Mouse (Mus musculus): ENCODE measurements around the gene Cdc123.
"Not testable (repeated sequence)": the region's sequence is repeated elsewhere in the genome, so short reads cannot be mapped to it uniquely, and the experiment has no call there.

Cdc123 gene

DNA sequence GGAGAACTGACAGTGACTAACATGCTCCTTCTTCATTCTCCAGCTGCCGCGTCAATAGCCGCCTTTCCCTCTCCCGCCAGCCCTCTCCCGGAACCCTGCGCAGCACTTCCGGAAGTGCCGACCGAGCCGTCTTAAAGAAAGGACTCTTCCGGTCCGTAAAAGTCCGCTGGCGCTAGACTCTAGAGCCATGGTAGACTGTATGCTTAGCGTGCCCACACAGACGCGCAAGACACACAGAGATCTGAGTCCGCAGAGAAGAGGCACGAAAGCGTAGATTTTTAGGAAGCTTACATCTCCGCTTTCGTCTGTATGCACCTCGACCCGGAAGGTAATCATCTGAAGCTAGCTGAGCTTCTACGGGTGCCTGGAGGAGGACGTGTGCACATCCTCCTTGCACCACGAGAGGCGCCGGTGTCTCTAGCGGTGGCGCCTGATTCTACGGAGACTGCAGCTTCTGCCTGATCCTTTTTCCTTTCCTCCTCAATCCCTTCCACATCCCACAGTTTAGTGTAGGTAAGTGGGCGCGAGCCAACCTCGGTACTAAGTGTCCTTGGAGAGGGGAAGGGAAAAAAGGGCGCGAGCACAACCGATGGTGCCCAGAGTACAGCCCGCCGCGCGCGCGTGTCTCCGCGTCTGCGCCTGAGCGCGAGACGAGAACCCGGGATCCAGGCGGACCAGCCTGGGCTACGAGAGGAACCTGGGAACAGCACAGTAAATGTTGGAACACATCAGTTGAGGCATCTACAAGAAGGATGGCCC lies at the start of gene Cdc123, which contains the start of gene Nudt5:
Gene Cdc123, minus strand, starts transcription at position 292 of the 759 bp plus-strand sequence.
Gene Nudt5, plus strand, starts transcription at position 147 of the 759 bp plus-strand sequence.
- peak; percentile 84 for DNase-seq (ENCODE audit: extremely low read depth, insufficient read length, low spot score)

DNA sequence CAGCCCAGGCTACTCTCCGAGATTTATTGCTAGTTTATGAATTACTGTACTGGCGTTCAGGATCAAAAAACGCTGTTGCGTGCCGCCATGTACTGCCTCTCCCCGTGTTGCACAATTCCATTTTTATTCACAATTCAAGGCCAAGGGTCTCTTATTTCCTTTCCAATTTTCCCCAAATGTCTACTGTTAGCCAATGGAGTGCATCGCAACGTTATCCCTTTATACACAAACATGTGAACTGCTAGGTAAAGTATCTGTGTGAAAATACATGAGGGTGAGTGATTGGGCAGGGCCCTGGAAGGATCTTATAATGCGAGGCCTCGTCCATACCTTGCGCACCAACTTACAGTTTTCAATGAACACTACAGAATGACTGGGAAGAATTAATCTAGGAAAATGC lies 49.3 kb upstream of the Cdc123 start:
- peak; percentile 25 for DNase-seq (ENCODE audit: extremely low read depth, insufficient read length, low spot score)

DNA sequence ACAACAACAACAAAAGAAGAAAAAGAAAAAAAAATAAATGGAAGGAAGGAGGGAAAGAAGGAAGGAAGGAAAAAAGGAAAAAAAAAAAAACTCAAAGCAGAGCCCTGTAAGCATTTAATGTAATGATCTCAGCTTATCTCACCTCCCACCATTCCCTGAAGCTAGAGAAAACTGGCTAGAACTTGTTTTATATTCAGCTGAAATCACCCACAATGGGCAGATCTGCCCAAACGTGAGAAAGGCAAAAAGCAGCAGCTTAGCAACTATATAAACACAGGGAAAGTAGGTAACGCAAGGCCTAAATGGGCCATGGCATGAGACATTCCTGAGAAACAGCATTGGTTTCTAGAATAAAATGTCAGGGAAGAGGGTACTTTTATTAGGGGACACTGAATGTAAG lies 44.4 kb upstream of the Cdc123 start:
- DNase-seq (ENCODE audit: extremely low read depth, insufficient read length, low spot score) = no peak

DNA sequence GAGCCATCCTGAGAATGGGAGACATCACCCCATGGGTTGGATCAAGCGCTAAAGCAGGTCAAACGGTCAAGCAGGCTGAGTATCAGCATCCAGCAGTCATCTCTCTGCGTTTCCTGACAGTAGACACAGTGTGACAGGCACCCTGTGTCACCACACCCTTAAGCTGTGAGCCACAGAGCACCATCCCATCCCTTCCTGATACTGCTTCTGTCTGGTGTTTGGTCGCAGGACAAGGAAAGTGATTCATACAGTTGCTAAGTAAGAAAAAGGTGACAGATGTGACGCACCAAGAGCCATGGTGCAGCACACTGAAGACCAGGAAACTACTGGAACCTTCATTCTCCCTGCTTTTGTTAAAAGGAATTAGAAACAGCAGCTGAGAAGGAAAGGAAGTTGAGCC lies 43.9 kb upstream of the Cdc123 start:
- no peak for DNase-seq (ENCODE audit: extremely low read depth, insufficient read length, low spot score)

DNA sequence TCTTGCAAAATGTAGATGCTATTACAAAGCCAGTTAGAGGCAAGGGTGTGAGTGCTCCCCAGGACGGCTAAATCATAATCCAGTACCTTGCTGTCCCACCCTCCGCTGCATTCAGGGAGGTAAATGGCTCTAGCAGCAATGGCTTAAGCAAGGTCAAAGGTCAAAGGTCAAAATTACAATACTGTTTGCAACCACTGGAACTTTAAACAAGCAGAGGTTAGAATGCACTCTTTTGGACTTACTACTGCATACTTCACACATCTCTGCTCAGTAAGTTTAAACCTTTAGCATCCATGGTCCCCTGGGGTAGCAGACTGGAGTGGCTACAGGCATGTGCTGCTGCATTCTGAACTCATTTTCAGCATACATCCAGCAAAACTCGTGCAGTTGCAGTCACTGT lies 32.5 kb upstream of the Cdc123 start:
- no peak for DNase-seq (ENCODE audit: extremely low read depth, insufficient read length, low spot score)

DNA sequence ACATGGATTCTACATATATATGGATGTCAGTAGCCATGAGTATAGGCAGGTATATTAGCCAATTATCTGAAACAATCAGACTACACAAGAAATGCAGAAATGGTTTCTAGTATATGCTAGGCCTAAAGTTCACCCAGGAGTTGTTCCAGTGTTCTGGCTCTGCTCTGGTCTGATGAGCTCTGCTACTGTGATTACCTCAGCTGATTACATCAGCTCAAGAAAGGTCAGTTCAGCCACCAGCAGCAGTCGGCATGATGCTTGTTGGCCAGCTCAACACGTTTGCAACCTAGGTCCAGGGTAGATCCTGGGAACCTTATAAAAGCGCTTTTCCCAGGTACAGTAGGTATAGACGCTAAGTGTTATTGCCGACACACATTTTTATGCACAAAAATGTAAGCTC lies 24.8 kb upstream of the Cdc123 start:
- no peak for DNase-seq (ENCODE audit: extremely low read depth, insufficient read length, low spot score)

DNA sequence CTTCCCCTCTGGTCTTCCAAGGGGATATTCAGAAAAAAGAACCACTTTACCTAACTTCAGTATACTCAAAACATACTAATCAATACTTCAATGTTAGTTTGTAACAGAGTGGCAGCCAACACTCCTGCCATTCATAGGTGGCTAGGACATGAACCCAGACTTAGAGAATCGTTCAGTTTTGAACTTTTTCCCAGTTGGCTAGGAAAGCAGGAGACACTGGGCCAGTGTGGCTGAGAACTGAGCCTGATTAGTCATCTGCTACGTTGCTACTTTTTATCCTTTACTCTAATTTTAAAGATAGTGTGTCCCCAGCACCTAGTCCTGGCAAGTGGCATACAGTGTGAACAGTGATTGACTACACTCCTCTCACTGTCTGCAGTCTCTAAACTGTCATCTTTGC lies 22.7 kb upstream of the Cdc123 start:
- no peak for DNase-seq (ENCODE audit: extremely low read depth, insufficient read length, low spot score)

DNA sequence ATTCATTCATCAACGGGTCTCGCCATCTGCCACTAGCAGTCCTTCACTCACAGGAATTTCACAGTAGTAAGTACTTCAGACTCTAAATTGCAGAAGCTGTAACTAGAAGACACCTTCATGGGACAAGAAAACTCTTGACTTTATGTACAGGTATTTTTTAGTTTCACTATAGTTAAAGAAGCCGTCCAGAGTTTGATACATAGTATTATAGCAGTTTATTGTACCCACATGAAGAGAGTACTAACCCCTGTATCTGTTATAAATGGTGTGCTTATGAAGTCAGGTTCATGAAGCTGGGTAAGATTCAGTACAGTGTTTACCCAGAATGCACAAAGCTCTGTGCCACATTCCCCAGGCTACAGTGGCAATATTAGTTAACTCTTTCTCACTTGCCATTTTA lies 17.9 kb upstream of the Cdc123 start, which contains the start of gene Gm13199:
Gene Gm13199, minus strand, starts transcription at position 101 of the 400 bp plus-strand sequence.
- DNase-seq (ENCODE audit: extremely low read depth, insufficient read length, low spot score) = no peak

DNA sequence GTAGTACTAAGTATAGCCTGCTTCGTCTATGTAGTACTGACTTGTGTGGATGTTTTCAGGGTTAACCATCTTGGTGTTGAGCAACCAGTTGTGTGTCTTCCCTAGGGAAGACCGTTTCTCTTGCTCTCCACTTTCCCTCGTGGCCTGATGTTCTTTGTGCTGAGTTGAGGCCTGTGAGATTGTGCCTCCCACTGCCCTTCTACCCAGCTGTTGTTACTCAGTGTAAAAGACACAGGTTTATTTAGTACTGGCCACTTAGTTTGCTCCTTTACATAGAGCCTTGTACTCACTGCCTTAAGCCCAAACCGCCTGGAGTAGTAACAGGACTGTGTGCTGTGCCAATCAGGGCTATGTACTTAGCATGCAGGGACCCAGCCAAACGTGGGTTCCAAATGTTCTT lies 6.9 kb upstream of the Cdc123 start:
- no peak for DNase-seq (ENCODE audit: extremely low read depth, insufficient read length, low spot score)

DNA sequence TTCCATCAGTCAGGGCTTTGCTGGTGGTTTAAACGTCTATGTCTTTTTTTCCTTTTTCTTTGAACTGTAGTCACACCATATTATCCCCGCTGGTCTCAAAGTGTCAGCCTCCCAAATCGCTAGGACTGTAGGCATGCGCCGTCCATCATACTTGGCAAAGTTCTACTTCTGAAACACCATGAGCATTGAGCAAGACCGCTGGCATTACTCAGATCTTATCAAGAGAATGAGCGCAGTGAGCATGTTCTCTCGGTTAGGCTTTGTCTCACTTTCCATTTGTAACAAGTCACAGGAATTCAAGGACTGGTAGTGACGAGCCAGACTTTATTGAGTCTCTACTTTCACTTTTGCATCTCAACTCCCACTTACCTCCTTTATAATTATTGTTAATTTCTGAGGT lies 6.2 kb upstream of the Cdc123 start:
- no peak for DNase-seq (ENCODE audit: extremely low read depth, insufficient read length, low spot score)

DNA sequence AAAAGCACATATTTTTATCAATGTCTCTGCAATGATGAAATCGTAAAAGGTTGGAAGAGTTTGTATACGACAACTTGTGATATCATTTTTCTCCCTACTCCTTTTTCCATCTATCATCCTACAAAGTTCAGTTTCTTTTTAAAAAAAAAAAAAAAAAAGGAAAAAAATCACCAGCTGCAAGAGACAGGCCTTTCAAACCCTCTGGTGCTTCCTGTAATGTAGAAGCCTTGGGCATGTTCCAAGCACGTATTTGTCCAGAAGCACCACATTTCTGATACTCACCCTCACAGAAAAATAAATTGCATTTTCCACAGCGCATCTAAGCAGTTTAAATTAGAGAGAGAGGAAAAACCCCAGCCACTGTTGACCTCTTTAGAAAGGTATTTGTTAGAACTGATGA lies 862 bp upstream of the Cdc123 start:
- DNase-seq (ENCODE audit: extremely low read depth, insufficient read length, low spot score) = no peak

DNA sequence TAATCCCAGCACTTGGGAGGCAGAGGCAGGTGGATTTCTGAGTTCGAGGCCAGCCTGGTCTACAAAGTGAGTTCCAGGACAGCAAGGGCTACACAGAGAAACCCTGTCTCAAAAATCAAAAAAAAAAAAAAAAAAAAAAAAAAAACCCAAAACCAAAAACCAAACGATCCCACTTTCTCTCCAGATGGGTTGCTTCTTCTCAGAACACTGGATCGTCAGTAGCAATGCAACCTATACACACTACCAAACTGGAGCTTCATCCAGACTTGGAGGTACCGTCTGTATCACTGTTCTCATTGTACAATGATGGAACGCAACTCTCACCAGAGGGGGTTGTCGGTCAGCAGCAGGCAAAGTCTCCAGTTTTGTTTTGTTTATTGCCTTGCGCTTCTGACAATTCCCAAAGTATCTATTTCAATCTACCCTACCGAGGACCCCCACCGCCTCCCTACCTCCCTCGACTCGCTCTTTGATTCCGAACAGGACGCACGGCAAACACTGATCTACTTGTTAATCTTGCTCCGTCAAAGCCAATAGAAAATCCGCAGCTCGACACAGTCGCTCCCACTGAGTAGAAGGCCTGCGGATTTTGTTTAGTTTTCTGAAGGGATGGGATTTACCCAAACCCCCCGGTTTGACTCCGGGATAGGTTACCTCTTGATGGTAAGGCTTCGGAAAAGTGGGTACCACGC lies 637 bp downstream of the Cdc123 start:
- no peak for DNase-seq (ENCODE audit: extremely low read depth, insufficient read length, low spot score)

DNA sequence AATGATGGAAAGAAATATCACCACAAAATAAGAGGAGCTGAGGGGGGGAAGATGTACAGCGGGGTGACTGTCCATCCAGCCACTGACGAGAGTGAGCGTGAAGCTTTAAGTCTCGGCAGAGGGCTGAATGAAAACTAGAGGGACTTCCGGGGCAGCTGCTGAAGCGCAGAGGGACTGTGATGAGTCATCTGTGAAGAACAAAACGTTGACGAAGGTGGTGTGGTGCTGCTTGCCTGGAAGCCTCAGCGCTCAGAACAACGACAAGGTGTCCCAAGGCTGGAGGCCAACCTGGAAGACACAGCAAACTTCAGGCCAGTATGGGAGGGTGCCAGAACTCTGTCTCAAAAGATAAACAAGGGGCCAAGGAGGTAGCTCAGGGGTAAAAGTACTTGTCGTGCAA lies 4.1 kb downstream of the Cdc123 start:
- no peak for DNase-seq (ENCODE audit: extremely low read depth, insufficient read length, low spot score)

DNA sequence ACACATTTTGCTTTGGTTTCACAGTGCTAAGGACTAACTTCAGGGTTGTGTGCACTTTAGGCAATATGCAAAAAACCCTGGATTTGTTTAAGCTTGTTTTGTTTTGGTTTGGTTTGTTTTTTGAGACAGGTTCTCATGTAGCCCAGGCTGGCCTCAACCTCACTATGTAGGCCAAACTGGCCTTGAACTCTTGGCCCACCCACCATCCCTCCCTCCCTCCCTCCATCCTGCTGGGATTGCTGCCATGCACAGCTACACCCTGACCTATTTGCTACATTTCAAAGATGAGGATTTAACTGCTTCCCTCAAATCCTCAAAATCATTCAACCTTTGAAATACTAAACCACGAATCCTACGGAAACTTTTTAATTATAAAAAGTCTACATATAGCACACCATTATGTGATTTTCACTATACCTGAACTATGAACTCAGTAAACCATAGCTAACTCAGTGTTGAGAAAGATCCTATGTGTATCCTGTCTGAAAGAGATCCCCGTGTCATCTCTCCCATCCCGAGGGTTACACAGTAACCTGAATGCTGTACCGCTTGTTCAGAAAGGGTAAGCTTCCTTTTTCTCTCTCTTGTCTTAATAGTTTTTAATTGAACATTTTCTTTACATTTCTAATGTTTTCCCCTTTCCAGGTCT lies 19.6 kb downstream of the Cdc123 start:
- no peak for DNase-seq (ENCODE audit: extremely low read depth, insufficient read length, low spot score)

DNA sequence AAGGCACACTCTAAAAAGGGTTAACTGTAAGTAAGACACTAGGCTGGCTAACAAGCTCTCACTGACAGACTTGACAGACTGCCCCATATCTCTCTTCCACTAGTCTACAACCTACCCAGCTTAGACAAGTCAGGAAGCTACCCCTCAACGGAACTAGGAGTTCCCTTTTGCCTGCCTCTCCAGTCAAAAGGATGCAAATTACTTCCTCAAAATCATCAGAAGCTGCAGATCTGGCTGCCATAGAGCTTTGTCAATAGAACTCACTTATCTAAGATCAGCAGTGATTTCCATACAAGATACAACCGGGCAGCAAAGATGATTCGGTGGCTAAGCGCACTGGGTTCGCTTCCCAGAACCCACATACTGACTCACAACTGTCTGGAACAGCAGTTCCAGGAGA lies 20.3 kb downstream of the Cdc123 start:
- DNase-seq (ENCODE audit: extremely low read depth, insufficient read length, low spot score) = no peak

DNA sequence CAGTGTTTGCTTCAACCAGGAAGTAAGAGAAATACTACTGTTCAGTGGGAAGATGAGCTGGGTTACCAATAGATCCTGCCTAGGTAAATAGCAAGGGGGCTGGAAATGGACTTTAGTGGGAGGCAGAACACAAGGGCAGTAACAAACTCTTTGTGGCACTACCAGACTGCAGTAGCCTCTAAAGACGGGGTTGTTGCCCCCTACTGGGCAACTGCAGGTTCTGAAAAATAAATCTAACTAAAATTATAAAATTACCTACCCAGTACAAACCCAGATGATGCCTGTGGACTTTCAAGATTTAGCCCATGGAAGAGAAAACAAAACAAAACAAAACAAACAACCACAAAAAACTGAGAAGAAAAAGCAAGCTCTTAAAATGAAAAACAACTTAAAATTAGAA lies 20.8 kb downstream of the Cdc123 start:
- DNase-seq (ENCODE audit: extremely low read depth, insufficient read length, low spot score) = no peak

DNA sequence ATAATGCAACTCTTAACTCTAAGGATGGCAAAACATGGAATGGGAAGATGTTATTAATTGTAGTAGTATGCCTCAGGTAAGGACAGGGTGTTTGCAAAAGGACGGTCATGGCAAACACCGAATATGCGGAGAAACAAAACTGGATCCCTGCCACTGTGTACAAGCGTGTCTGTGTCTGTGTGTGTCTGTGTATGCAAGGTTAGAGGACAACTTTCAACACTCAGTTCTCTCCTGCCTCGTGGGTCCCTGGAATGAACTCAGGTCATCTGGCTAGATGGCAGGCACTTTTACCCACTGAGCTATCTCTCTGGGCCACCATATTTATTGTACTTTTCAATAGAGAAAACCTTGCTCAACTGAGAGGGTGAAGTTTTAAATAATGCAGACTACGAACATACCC lies 22.5 kb downstream of the Cdc123 start:
- DNase-seq (ENCODE audit: extremely low read depth, insufficient read length, low spot score) = no peak

DNA sequence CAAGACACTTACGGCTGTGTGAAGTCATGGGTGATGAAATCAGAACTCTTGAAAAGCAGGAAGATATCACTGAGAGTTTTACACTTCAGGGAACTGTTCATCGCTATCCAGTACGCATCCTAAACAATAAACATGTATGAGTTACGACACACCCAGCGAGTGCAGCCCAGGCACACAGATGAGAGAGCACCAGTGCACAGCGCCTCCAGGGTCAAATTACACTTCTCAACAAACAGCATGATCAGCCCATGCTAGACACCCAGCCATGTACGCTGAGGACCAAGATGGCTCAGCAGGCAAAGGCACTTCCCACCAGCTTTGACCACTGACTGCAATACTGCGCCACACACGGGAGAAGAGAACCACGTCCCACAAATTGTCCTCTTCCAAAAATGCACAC lies 23.7 kb downstream of the Cdc123 start:
- no peak for DNase-seq (ENCODE audit: extremely low read depth, insufficient read length, low spot score)

DNA sequence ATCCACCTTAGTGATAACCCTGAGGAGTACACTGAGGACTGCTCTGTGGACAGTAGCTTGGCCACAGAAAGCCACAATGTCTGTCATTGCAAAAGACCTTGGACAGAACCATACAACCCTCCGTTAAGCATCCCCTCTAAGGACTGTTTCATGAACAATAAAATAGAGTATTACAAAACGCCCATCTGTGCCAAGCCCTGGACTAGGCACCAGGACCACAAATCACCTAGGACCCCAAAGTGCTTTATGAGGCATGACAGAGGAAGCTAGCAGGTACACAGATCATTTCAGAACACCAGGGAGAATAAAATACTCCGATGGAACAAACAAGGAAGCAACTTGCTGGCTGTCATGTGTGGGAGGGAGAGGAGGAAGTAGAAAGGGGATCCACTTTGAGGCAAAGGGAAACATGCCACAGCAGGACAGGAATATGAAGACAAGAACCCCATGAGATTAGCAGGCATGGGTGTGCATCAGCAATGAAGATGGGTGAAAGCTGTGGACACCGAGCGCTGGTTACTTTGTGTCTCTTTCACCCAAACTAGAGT lies 33.7 kb downstream of the Cdc123 start:
- DNase-seq (ENCODE audit: extremely low read depth, insufficient read length, low spot score) = no peak

DNA sequence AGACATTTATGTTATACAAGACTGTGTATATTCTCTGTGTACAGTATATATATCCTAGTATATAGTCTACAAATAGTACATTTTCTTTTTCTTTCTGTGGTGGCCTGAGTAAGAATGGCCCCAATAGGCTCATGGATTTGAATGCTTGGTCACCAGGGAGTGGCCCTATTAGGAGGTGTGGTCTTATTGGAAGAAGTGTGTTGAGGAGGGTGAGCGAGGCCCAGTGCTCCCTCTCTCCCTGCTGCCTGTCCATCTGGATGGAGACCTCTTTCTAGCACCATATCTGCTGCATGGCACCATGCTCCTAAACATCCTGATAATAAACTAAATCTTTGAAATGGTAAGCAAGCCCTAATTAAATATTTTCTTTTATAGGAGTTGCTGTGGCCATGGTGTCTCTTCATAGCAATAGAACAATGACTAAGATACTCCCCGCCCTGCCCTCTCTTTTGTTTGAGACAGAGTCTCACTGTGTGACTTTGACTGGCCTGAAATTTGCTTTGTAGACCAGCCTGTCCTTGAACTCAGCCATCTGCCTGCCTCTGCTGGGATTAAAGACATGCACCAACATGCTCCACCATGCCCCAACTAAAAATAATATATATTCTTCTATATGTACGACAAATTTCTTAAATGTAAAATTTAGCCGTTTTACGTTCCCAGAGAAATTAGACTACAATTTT lies 34.8 kb downstream of the Cdc123 start:
- DNase-seq (ENCODE audit: extremely low read depth, insufficient read length, low spot score) = no peak

DNA sequence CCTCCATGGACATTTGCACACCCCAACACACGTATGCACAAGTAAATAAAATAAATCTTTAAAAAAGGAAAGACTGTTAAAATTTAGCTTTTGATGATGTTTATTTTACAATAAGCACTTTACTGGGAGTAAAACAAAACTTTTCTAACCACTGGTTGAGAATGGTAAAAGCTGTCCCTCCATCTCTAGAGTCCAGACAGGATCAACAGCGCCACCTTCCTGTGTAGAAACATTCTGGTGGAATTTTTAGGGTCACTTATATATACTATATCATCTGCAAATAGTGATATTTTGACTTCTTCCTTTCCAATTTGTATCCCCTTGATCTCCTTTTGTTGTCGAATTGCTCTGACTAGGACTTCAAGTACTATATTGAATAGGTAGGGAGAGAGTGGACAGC lies 38.8 kb downstream of the Cdc123 start:
- not testable (repeated sequence) for DNase-seq (ENCODE audit: extremely low read depth, insufficient read length, low spot score)

Data from 3134 (cell line).